Mouse (Mus musculus): ENCODE measurements around the gene Dnajc8. TPM values are rescaled to one million over a fixed set of nuclear protein-coding genes. Genes with fewer than 3 reads are reported as not detected.

Dnajc8 gene
- polyA plus RNA-seq, 1 experiment from 2014 or later: 158 TPM

GRCm38 (mm10) chr4:132524321-132524741 is 11.0 kb upstream of the Dnajc8 start:
- Histone ChIP-seq H3K27ac (replicated peaks) (no peak overlapping the region), H3K36me3 (0 out of 2 replicates have a peak, but pooled peaks cover under 1% of the 10 kb centered on the region), H3K9me3 (no peaks in the 10 kb centered on the region), H3K4me1 (replicated peaks) (no peaks in the 10 kb centered on the region), H3K4me3 (no peak overlapping the region), H3K27me3 (no peaks in the 10 kb centered on the region), H3K9ac (no peak overlapping the region), H3K4me2 (no peak overlapping the region)
- no peak for ATAC-seq (ENCODE audit: low read depth)
- WGBS: 19% methylated on average over 11 of the region's 11 CpGs

DNA sequence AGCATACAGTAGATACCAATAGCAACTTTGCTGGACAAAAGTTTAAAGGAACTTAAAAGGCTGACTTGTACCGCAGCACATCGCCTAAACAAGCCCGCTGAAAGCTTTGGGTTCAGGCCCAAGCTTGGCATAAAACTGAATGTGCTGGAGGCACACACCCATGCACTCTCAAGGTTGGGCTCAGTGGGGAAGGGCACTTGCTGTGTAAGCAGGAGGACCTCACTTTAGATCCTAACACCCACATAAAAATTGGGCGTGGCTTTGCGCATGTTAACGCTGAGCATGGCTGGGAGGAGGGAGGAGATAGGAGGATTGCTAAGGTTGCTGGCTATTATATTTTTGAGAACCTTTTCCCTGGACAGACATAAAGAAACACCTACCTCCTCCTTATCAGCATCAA is 10.5 kb upstream of the Dnajc8 start:
- no peak for ATAC-seq (ENCODE audit: low read depth)
- no peaks in the 10 kb centered on the region for H3K9me3 ChIP-seq
- H3K9ac ChIP-seq: no peak overlapping the region
- H3K4me2 ChIP-seq: no peak overlapping the region
- H3K27ac ChIP-seq (replicated peaks): no peak overlapping the region
- peaks cover 6% of the 10 kb centered on the region for H3K36me3 ChIP-seq
- no peaks in the 10 kb centered on the region for H3K27me3 ChIP-seq
- H3K4me1 ChIP-seq (replicated peaks): no peaks in the 10 kb centered on the region
- H3K4me3 ChIP-seq: no peak overlapping the region
- 50% methylated on average over 6 of the region's 6 CpGs for WGBS

DNA sequence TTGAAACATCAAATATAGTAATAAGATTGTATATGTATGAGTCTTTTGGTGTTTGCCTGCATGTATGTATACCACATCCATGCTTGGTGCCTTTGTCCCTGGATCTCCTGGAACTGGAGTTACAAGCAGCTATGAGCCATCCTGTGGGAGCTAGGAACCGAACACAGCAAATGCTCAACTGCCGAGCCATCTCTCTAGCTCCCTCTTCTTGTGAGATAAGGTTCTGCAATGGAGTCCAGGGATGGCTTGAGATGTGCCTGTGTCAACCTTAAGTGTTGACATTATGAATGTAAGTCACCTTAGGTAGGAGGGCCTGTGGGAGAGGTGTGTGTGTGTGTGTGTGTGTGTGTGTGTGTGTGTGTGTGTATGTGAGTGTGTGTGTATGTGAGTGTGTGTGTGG is 8.7 kb upstream of the Dnajc8 start:
- no peaks in the 10 kb centered on the region for H3K27me3 ChIP-seq
- no peak for ATAC-seq (ENCODE audit: low read depth)
- peaks cover 7% of the 10 kb centered on the region for H3K4me1 ChIP-seq (replicated peaks)
- no peak overlapping the region for H3K27ac ChIP-seq (replicated peaks)
- peaks cover 23% of the 10 kb centered on the region for H3K36me3 ChIP-seq
- no peak overlapping the region for H3K4me2 ChIP-seq
- no peak overlapping the region for H3K4me3 ChIP-seq
- no peaks in the 10 kb centered on the region for H3K9me3 ChIP-seq
- no peak overlapping the region for H3K9ac ChIP-seq
- WGBS: 55% methylated on average over 2 of the region's 2 CpGs

DNA sequence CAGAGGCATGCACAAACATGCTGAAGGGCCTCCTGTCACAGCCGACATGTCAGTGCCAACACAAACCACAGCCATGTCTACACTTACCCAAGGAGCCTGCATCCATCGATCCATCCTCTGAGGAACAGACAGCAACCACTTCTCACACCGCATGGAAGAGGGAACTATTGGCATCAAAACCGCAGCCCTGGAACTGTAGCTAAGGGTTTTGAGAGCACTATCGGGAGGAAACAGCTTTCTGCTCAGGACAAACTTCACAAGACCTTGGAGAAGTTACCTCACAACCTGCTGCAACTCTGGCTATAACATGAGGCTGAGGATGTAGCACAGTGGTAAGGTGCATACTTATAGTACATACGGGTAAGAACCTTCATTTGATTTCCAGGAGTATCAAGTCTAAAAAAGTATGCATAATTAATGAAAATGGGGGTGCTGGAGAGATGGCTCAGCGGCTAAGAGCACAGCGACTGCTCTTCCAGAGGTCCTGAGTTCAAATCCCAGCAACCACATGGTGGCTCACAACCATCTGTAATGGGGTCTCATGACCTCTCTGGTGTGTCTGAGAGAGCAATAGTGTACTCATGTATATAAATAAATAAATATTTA is 7.3 kb upstream of the Dnajc8 start:
- no peak for ATAC-seq (ENCODE audit: low read depth)
- Histone ChIP-seq H3K9ac (no peak overlapping the region), H3K27ac (replicated peaks) (no peak overlapping the region), H3K4me3 (no peak overlapping the region), H3K36me3 (peaks cover 23% of the 10 kb centered on the region), H3K9me3 (no peaks in the 10 kb centered on the region), H3K4me1 (replicated peaks) (peaks cover 18% of the 10 kb centered on the region), H3K4me2 (no peak overlapping the region), H3K27me3 (no peaks in the 10 kb centered on the region)
- WGBS: 91% methylated on average over 8 of the region's 8 CpGs

DNA sequence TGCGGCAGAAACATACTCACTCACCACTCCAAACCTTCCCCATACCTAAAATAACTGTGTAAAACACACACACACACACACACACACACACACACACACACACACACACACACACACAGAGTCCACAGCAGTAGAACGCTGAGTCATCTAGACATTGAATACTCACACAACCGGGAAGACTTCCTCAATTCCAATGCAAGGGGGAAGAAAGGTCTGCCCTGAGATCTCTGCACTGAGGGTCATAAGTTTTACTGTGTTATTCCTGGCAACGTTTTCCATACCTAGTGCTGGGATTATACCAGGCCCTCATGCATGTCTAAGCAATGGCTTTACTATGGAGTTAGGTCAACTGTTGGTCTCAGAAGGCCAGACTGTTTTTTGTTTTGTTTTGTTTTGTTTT is 6.0 kb upstream of the Dnajc8 start:
- no peak for ATAC-seq (ENCODE audit: low read depth)

GRCm38 (mm10) chr4:132530033-132530804 is 5.1 kb upstream of the Dnajc8 start:
- Histone ChIP-seq H3K9ac (no peak overlapping the region), H3K4me3 (no peak overlapping the region), H3K4me1 (replicated peaks) (peaks cover 24% of the 10 kb centered on the region), H3K4me2 (no peak overlapping the region), H3K9me3 (no peaks in the 10 kb centered on the region), H3K27ac (replicated peaks) (no peak overlapping the region), H3K27me3 (no peaks in the 10 kb centered on the region), H3K36me3 (peaks cover 23% of the 10 kb centered on the region)
- 94% methylated on average over 20 of the region's 20 CpGs for WGBS
- no peak for ATAC-seq (ENCODE audit: low read depth)

More for the DNA sequence above, 6.0 kb upstream of the Dnajc8 start:
- no peak overlapping the region for H3K4me2 ChIP-seq
- H3K4me3 ChIP-seq: no peak overlapping the region
- H3K27me3 ChIP-seq: no peaks in the 10 kb centered on the region
- H3K36me3 ChIP-seq: peaks cover 23% of the 10 kb centered on the region
- peaks cover 24% of the 10 kb centered on the region for H3K4me1 ChIP-seq (replicated peaks)
- H3K9me3 ChIP-seq: no peaks in the 10 kb centered on the region
- H3K9ac ChIP-seq: no peak overlapping the region
- 85% methylated on average over 4 of the region's 4 CpGs for WGBS
- no peak overlapping the region for H3K27ac ChIP-seq (replicated peaks)

DNA sequence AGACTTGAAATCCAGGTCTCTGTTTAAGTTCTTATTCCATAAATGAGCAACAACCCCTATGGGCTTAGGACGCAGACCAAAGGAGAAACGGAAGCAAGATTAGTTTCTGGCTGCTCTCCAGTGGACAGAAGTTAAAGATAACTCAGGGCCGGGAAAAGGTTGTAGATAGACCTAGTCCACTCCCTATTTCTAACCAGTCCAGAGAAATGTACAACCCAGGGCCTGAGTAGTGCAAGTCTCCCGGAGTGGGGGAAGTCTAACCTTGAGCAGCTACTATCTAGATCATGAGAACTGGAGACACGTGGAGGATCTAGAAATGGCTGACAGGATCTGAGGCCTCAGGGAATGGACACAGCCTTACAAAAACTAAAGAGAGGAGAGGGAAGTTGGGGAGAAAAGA is 2.9 kb upstream of the Dnajc8 start:
- WGBS: 37% methylated on average over 5 of the region's 5 CpGs
- Histone ChIP-seq H3K27me3 (no peaks in the 10 kb centered on the region), H3K4me3 (peak overlapping the region; percentile 58), H3K9me3 (no peaks in the 10 kb centered on the region), H3K9ac (peak overlapping the region; percentile 87), H3K4me1 (replicated peaks) (peaks cover 39% of the 10 kb centered on the region), H3K36me3 (peaks cover 23% of the 10 kb centered on the region), H3K27ac (replicated peaks) (peak overlapping the region; percentile 95), H3K4me2 (peak overlapping the region; percentile 85)
- ATAC-seq (ENCODE audit: low read depth): peak; percentile 8; the same call in 1 of the 2 replicates

DNA sequence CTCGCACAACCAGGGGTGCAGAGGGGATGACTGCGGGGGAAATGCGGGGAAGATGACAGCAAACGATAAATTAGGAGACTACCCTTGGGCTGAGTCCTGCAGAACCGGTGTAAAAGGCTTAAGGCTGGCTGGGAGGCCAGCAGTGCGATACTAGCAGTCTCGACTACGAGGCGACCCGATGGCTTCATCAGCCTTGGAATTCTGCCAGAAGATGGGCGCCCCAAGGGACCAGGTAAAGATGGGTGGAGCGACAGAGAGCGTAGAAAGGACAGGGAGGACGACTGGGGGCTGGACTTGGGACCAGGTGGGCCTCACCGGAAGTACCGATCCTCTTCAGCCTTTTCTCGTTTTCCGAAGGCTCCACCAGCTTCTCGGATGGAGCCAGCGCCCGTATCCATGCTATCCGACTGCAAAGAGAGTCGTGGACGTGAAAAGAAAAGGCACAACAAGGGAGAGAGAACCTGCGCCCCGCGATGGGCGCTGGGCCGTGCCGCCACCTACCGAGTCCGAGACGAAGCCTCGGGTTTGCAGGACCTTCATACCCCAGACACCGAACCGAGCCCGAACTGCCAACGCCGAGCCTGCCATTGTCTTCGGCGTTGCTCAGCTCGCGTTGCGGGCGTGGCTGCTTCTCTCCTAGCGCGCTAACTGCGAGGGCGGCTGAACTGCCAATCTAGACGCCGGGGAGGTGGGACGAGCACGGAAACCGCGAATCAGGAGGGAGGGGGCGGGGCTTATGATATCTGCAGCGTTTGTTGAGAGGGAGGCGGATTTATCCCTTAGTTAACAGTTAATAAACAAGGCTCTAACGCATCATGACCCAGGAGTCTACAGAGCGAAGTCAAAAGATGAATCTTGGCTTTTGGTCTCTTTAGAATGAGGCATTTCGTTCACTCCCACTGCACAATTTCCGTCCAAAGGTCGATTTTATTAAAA is 2.1 kb upstream of the Dnajc8 start, which contains the start of gene Atpif1:
Gene Atpif1 (minus strand): TSS at position 679 of the 936 bp plus-strand sequence.
- H3K27ac ChIP-seq (replicated peaks): peak within 1 kb of the TSS; percentile 95
- H3K9me3 ChIP-seq: no peaks in the 10 kb centered on the region
- H3K9ac ChIP-seq: peak within 1 kb of the TSS; percentile 87
- peak within 1 kb of the TSS; percentile 58 for H3K4me3 ChIP-seq
- peaks cover 23% of the 10 kb centered on the region for H3K36me3 ChIP-seq
- peaks cover 43% of the 10 kb centered on the region for H3K4me1 ChIP-seq (replicated peaks)
- ATAC-seq (ENCODE audit: low read depth): peak; percentile 90
- WGBS: under 1% methylated on average over 63 of the region's 63 CpGs
- H3K27me3 ChIP-seq: no peaks in the 10 kb centered on the region
- peak within 1 kb of the TSS; percentile 85 for H3K4me2 ChIP-seq

- Histone ChIP-seq H3K27me3 (no peaks in the 10 kb centered on the region), H3K36me3 (peaks cover 55% of the 10 kb centered on the region), H3K4me1 (replicated peaks) (peaks cover 18% of the 10 kb centered on the region), H3K27ac (replicated peaks) (no peak overlapping the region), H3K9ac (no peak overlapping the region), H3K4me3 (no peak overlapping the region), H3K4me2 (no peak overlapping the region), H3K9me3 (no peaks in the 10 kb centered on the region)
- WGBS: 96% methylated on average over 5 of the region's 5 CpGs
- ATAC-seq (ENCODE audit: low read depth): no peak
Observed at GRCm38 (mm10) chr4:132539481-132539880, 4.1 kb downstream of the Dnajc8 start.

- ATAC-seq (ENCODE audit: low read depth): no peak
- H3K27me3 ChIP-seq: no peaks in the 10 kb centered on the region
- H3K4me2 ChIP-seq: no peak overlapping the region
- H3K36me3 ChIP-seq: peaks cover 68% of the 10 kb centered on the region
- H3K4me3 ChIP-seq: no peak overlapping the region
- WGBS: 92% methylated on average over 4 of the region's 4 CpGs
- peaks cover 14% of the 10 kb centered on the region for H3K4me1 ChIP-seq (replicated peaks)
- no peaks in the 10 kb centered on the region for H3K9me3 ChIP-seq
- H3K9ac ChIP-seq: no peak overlapping the region
- no peak overlapping the region for H3K27ac ChIP-seq (replicated peaks)
Observed at GRCm38 (mm10) chr4:132541413-132541812, 6.1 kb downstream of the Dnajc8 start.

GRCm38 (mm10) chr4:132542724-132543123 is 7.4 kb downstream of the Dnajc8 start:
- H3K27ac ChIP-seq (replicated peaks): no peak overlapping the region
- H3K9ac ChIP-seq: no peak overlapping the region
- peaks cover 1% of the 10 kb centered on the region for H3K4me1 ChIP-seq (replicated peaks)
- no peak overlapping the region for H3K4me3 ChIP-seq
- ATAC-seq (ENCODE audit: low read depth): no peak
- 61% methylated on average over 1 of the region's 1 CpGs for WGBS
- H3K4me2 ChIP-seq: no peak overlapping the region
- no peaks in the 10 kb centered on the region for H3K27me3 ChIP-seq
- peaks cover 81% of the 10 kb centered on the region for H3K36me3 ChIP-seq
- H3K9me3 ChIP-seq: no peaks in the 10 kb centered on the region

GRCm38 (mm10) chr4:132545851-132546250 is 10.5 kb downstream of the Dnajc8 start:
- no peak for ATAC-seq (ENCODE audit: low read depth)

More at GRCm38 (mm10) chr4:132545851-132546250, 10.5 kb downstream of the Dnajc8 start:
- H3K36me3 ChIP-seq: peaks cover 90% of the 10 kb centered on the region
- no peaks in the 10 kb centered on the region for H3K4me1 ChIP-seq (replicated peaks)
- H3K27ac ChIP-seq (replicated peaks): no peak overlapping the region
- H3K9ac ChIP-seq: no peak overlapping the region
- H3K4me2 ChIP-seq: no peak overlapping the region
- H3K9me3 ChIP-seq: no peaks in the 10 kb centered on the region
- no peaks in the 10 kb centered on the region for H3K27me3 ChIP-seq
- H3K4me3 ChIP-seq: no peak overlapping the region
- WGBS: 52% methylated on average over 8 of the region's 8 CpGs
